Comparison of ENCODE assay signal across 26 mouse cellular contexts in genomic region chr14:21484199-21484598, GRCm38 (mm10). TPM values are rescaled to one million over a fixed set of nuclear protein-coding genes. Genes with fewer than 3 reads are reported as not detected.
DNase-seq lines count a peak whose midpoint lies in the region; ATAC-seq and TF ChIP-seq lines count a peak whose summit lies in the region.
"Had no signal": no experiment of that assay in that cellular context is flagged by ENCODE, and none has a peak within 500 bp of the region (broad histone marks: within the 10 kb centered on the region; RNA-seq: fewer than 3 reads in every experiment).

No protein-coding gene starts in this region.

- H3K36me3 ChIP-seq in E14TG2a.4 (ENCODE audit: insufficient read depth, low read length) (peaks cover 58% of the 10 kb centered on the region), ES-Bruce4 (ENCODE audit: control insufficient read depth, insufficient read depth, low read length, poor library complexity, severe bottlenecking) (peaks cover 29% of the 10 kb centered on the region)
- no peaks in the 10 kb centered on the region for H3K36me3 ChIP-seq in forebrain, embryonic 12.5 days (replicated peaks)
- H3K36me3 ChIP-seq: embryonic facial prominence, embryonic 12.5 days; embryonic facial prominence, embryonic 15.5 days; forebrain, embryonic 15.5 days; heart, embryonic 10.5 days; heart, embryonic 13.5 days had no signal

- peak overlapping the region; percentile 53 for H3K9ac ChIP-seq in ES-Bruce4 (ENCODE audit: low read depth, poor library complexity, severe bottlenecking)
- H3K9ac ChIP-seq in forebrain, embryonic 12.5 days: no peak overlapping the region
- H3K9ac ChIP-seq: embryonic facial prominence, embryonic 12.5 days; embryonic facial prominence, embryonic 15.5 days; forebrain, embryonic 15.5 days; heart, embryonic 13.5 days; hindbrain, embryonic 14.5 days had no signal

- H3K4me1 ChIP-seq in E14TG2a.4 (replicated peaks; ENCODE audit: low read depth, low read length): peaks cover 49% of the 10 kb centered on the region
- H3K4me1 ChIP-seq in ES-Bruce4 (ENCODE audit: control insufficient read depth, insufficient read depth, low read length): peaks cover 4% of the 10 kb centered on the region
- H3K4me1 ChIP-seq in forebrain, embryonic 12.5 days: peaks cover 8% of the 10 kb centered on the region
- H3K4me1 ChIP-seq: embryonic facial prominence, embryonic 15.5 days; heart, embryonic 10.5 days; heart, embryonic 13.5 days had no signal

- peak; percentile 41 for DNase-seq in R1 (ENCODE audit: low read depth, low spot score)
- DNase-seq in adrenal gland, adult 18-20 months (ENCODE audit: low spot score in 2 of 2): no peak
- no peak for DNase-seq in kidney, postnatal 4 days
- DNase-seq: adrenal gland, adult 8-10 months; adrenal gland, postnatal 25 days; cerebellum, adult 18-20 months; cerebellum, adult 9-10 months; cerebellum, postnatal 25 days; gastrocnemius, postnatal 10 days; gastrocnemius, postnatal 36 days; heart, adult 2 months; heart, postnatal 14 days; heart, postnatal 4 days; kidney, adult 11 months had no signal

- TF ChIP-seq CTCF in E14TG2a.4 (conservative IDR thresholded peaks at IDR 0.05; ENCODE audit: low read length): no peak
- TF ChIP-seq CTCF in ES-Bruce4 (IDR thresholded peaks at IDR 0.05; ENCODE audit: low read depth, low read length): no peak

- no peaks in the 10 kb centered on the region for H3K9me3 ChIP-seq in E14TG2a.4 (ENCODE audit: low read length)
- no peaks in the 10 kb centered on the region for H3K9me3 ChIP-seq in ES-Bruce4 (replicated peaks; ENCODE audit: control insufficient read depth, insufficient read depth, low read length, poor library complexity, severe bottlenecking)
- H3K9me3 ChIP-seq in forebrain, embryonic 12.5 days: no peaks in the 10 kb centered on the region
- H3K9me3 ChIP-seq: embryonic facial prominence, embryonic 12.5 days; embryonic facial prominence, embryonic 15.5 days; forebrain, embryonic 15.5 days; heart, embryonic 10.5 days had no signal

- peak overlapping the region; percentile 98 for H3K4me3 ChIP-seq in E14TG2a.4 (replicated peaks; ENCODE audit: low read length)
- peak overlapping the region; percentile 73 for H3K4me3 ChIP-seq in ES-Bruce4 (ENCODE audit: low read depth, low read length)
- H3K4me3 ChIP-seq in forebrain, embryonic 12.5 days (replicated peaks): no peak overlapping the region
- H3K4me3 ChIP-seq: embryonic facial prominence, embryonic 12.5 days; embryonic facial prominence, embryonic 15.5 days; forebrain, embryonic 15.5 days; heart, adult 2 months; heart, embryonic 10.5 days; heart, embryonic 13.5 days had no signal

- TF ChIP-seq EP300 in ES-Bruce4 (IDR thresholded peaks at IDR 0.05; ENCODE audit: insufficient read depth, low read depth, low read length): no peak

- ATAC-seq in forebrain, embryonic 12.5 days (ENCODE audit: low FRiP score): no peak
- ATAC-seq: CD4-positive, CD25-positive, alpha-beta regulatory T cell, adult 4 months; forebrain, embryonic 15.5 days; inflammation-experienced regulatory T-cells, adult 6 months had no signal

- H3K27me3 ChIP-seq in E14TG2a.4 (ENCODE audit: insufficient read depth, low read length) (no peaks in the 10 kb centered on the region), ES-Bruce4 (ENCODE audit: control insufficient read depth, insufficient read depth, low read length, poor library complexity, severe bottlenecking) (no peaks in the 10 kb centered on the region)
- no peaks in the 10 kb centered on the region for H3K27me3 ChIP-seq in forebrain, embryonic 12.5 days
- H3K27me3 ChIP-seq: embryonic facial prominence, embryonic 12.5 days; embryonic facial prominence, embryonic 15.5 days; forebrain, embryonic 15.5 days; heart, embryonic 13.5 days had no signal

- no peak for TF ChIP-seq POLR2A in ES-Bruce4 (IDR thresholded peaks at IDR 0.05; ENCODE audit: insufficient read depth, low read length)

- peak overlapping the region; percentile 79 for H3K27ac ChIP-seq in ES-Bruce4 (ENCODE audit: insufficient read depth, low read length)
- no peak overlapping the region for H3K27ac ChIP-seq in forebrain, embryonic 12.5 days
- H3K27ac ChIP-seq: embryonic facial prominence, embryonic 12.5 days; embryonic facial prominence, embryonic 15.5 days; forebrain, embryonic 15.5 days; heart, adult 2 months; heart, embryonic 10.5 days; heart, embryonic 13.5 days; hindbrain, embryonic 14.5 days; hindbrain, postnatal 0 days had no signal

- WGBS in forebrain, embryonic 12.5 days: 59% methylated on average over 2 of the region's 2 CpGs

- no peak overlapping the region for H3K4me2 ChIP-seq in forebrain, embryonic 12.5 days
- H3K4me2 ChIP-seq: embryonic facial prominence, embryonic 12.5 days; embryonic facial prominence, embryonic 15.5 days; forebrain, embryonic 15.5 days; heart, embryonic 13.5 days; hindbrain, embryonic 14.5 days had no signal

RNA-seq across cellular contexts. Expression of gene Kat6b, which starts 3.0 kb away (rescaled TPM):
- 121 and 132 TPM in 2 replicates for polyA plus RNA-seq in ES-Bruce4 (2011; ENCODE audit: insufficient read depth, insufficient read length, low read depth, missing spikeins)
- 36.4 and 40.5 TPM in 2 replicates for polyA plus RNA-seq in forebrain, embryonic 12.5 days (2016; fragmentation: Nextera tagmentation; extraction: Ambion mirVana)
- 10 to 100 TPM; 31.3 to 32.2 TPM for total RNA-seq in adrenal gland, adult 18-20 months (2021)
